Mouse (Mus musculus) inflammation-experienced regulatory T-cells (primary cell): ENCODE data around the gene Olfr473. TPM values are rescaled to one million over a fixed set of nuclear protein-coding genes. Genes with fewer than 3 reads are reported as not detected.

Source experiments
- polyA plus RNA-seq, 2 experiments: library from polyadenylated mRNA; unstranded; fragments of 100-300 nt; shearing (Covaris generic); gene quantifications; one replicate each; pipeline ENCODE4 v1.2.1; 2017

The Olfr473 gene
- not detected for polyA plus RNA-seq

GRCm38 (mm10) chr7:107930146-107930545 is at the start of gene Olfr473:
Gene Olfr473, plus strand, starts transcription at chr7:107930446.

GRCm38 (mm10) chr7:107897602-107898001 is 32.6 kb upstream of the Olfr473 start, which contains the start of gene Olfr472:
Gene Olfr472, plus strand, starts transcription at chr7:107897902.

GRCm38 (mm10) chr7:107954343-107954742 is 24.1 kb downstream of the Olfr473 start, which contains the start of gene Olfr474:
Gene Olfr474, plus strand, starts transcription at chr7:107954643.

DNA sequence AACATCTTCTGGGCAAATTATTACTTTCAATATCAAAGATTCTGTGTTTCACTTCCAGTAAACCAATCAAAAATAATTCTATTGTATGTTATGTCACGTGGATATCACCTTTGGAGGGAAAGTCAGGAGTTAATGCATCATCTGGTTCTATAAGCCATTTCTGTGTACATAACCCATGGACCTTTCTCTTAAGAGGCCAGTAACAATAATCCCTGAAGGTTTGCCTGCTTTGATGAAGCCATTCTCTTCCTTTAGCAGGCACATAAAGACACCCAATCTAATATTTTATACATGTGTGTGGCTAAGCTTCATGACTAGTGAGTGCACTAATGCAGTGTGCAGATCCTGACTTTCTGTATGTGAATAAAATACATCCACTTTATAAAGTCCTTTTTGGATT is 34.3 kb downstream of the Olfr473 start, which contains the start of gene Olfr476:
Gene Olfr476, plus strand, starts transcription at position 301 of the 400 bp plus-strand sequence.

Other genes with a start within 250 kb of the Olfr473 start
- gene Cyb5r2, start 172.4 kb upstream of the Olfr473 start, polyA plus RNA-seq = under 1 TPM; 0.31 to 0.56 TPM
- not detected for gene Ovch2, start 129.2 kb upstream of the Olfr473 start, polyA plus RNA-seq
- gene Olfr467, start 118.2 kb upstream of the Olfr473 start, polyA plus RNA-seq = not detected
- gene Olfr469, start 104.9 kb upstream of the Olfr473 start, polyA plus RNA-seq = not detected
- not detected for gene Olfr470, start 83.0 kb upstream of the Olfr473 start, polyA plus RNA-seq
- under 1 TPM; 0.07 to 0.23 TPM for gene Olfr472, start 32.5 kb upstream of the Olfr473 start, polyA plus RNA-seq
- not detected for gene Olfr474, start 24.2 kb downstream of the Olfr473 start, polyA plus RNA-seq
- gene Olfr476, start 34.4 kb downstream of the Olfr473 start, polyA plus RNA-seq = not detected
- under 1 TPM in 1 of 2 experiments, not detected in 1; 0.10 TPM for gene Olfr477, start 56.2 kb downstream of the Olfr473 start, polyA plus RNA-seq
- not detected for gene Olfr478, start 103.5 kb downstream of the Olfr473 start, polyA plus RNA-seq
- not detected for gene Olfr479, start 120.2 kb downstream of the Olfr473 start, polyA plus RNA-seq
- gene Olfr480, start 136.9 kb downstream of the Olfr473 start, polyA plus RNA-seq = not detected
- under 1 TPM; 0.13 to 0.95 TPM for gene Olfr481, start 149.4 kb downstream of the Olfr473 start, polyA plus RNA-seq
- 1 to 10 TPM in 1 of 2 experiments, under 1 TPM in 1; 0.14 to 1.3 TPM for gene Olfr482, start 167.1 kb downstream of the Olfr473 start, polyA plus RNA-seq
- gene Olfr483, start 170.4 kb downstream of the Olfr473 start, polyA plus RNA-seq = under 1 TPM in 1 of 2 experiments, not detected in 1; 0.30 TPM
- gene Olfr484, start 197.0 kb downstream of the Olfr473 start, polyA plus RNA-seq = not detected
- gene Olfr485, start 229.4 kb downstream of the Olfr473 start, polyA plus RNA-seq = under 1 TPM in 1 of 2 experiments, not detected in 1; 0.17 TPM
- not detected for gene Olfr486, start 242.3 kb downstream of the Olfr473 start, polyA plus RNA-seq